In the genomic region with DNA sequence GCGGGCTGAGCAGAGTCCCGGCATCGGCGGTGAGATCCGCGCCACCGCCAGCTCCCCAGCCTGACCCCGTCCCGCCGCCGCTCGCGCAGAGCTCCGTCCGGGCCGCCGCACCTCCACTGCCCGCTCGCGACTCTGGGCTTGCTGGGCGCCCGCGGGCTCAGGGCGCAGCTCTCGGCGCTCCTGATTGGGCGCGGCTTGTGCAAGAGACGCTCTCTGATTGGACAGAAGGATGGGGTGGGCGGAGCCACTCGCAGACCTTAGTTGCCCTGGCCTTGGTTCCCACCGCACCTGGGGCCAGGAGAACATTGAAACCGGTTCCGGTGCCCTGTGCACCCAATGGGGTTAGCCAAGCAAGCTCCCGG, we compare ENCODE assay signal across 8 mouse cellular contexts. TPM values are rescaled to one million over a fixed set of nuclear protein-coding genes. Genes with fewer than 3 reads are reported as not detected.
DNase-seq lines count a peak whose midpoint lies in the region; ATAC-seq lines count a peak whose summit lies in the region.

No protein-coding gene starts in this region.

- DNase-seq in adrenal gland, adult (ENCODE audit: inconsistent age in 2 of 2, low spot score in 1 of 2), result peak; percentile 81 to 94
- DNase-seq in gastrocnemius, adult 18-20 months (ENCODE audit: low spot score), result peak; percentile 87
- peak; percentile 59 to 67 for DNase-seq in left cerebral cortex, adult 18-20 months (ENCODE audit: low spot score in 2 of 2)
- DNase-seq in lung, postnatal 36 days, result peak; percentile 84
- DNase-seq in retina, postnatal 1 day, result peak; percentile 93
- peak; percentile 83 to 86 for DNase-seq in thymus, postnatal 36 days

- peak overlapping the region; percentile 77 for H3K27ac ChIP-seq in hindbrain, embryonic 15.5 days (replicated peaks)

- WGBS in hindbrain, embryonic 15.5 days, result under 1% methylated on average over 35 of the region's 35 CpGs

- H3K4me3 ChIP-seq in hindbrain, embryonic 15.5 days, result peak overlapping the region; percentile 78

- peak overlapping the region; percentile 47 for H3K9ac ChIP-seq in hindbrain, embryonic 15.5 days

- H3K36me3 ChIP-seq in hindbrain, embryonic 15.5 days, result no peaks in the 10 kb centered on the region

- H3K4me2 ChIP-seq in hindbrain, embryonic 15.5 days, result peak overlapping the region; percentile 87

- peaks cover 25% of the 10 kb centered on the region for H3K4me1 ChIP-seq in hindbrain, embryonic 15.5 days (replicated peaks)

- H3K27me3 ChIP-seq in hindbrain, embryonic 15.5 days, result 0 out of 2 replicates have a peak, but pooled peaks cover 3% of the 10 kb centered on the region

- ATAC-seq in common myeloid progenitor, adult 5-6 weeks (replicated peaks; ENCODE audit: low read depth, poor library complexity, severe bottlenecking), result peak; percentile 95
- ATAC-seq in hindbrain, embryonic 15.5 days (ENCODE audit: low FRiP score, low read depth), result peak; percentile 92

- no peaks in the 10 kb centered on the region for H3K9me3 ChIP-seq in hindbrain, embryonic 15.5 days

RNA-seq across cellular contexts. Expression of gene Ston2, which starts 9.2 kb away (rescaled TPM):
- 1.8 and 3.0 TPM in 2 replicates for total RNA-seq in common myeloid progenitor, adult 5-6 weeks (2017)
- total RNA-seq in gastrocnemius, adult 18-20 months (2021), result 10 to 100 TPM; 69.6 to 75.4 TPM
- 6.7 and 7.1 TPM in 2 replicates for polyA plus RNA-seq in hindbrain, embryonic 15.5 days (2015; fragmentation: Nextera tagmentation; extraction: Ambion mirVana)
- total RNA-seq in left cerebral cortex, adult 18-20 months (2021), result 10 to 100 TPM; 18.0 to 18.8 TPM

Comparison
In these comparisons a context has a peak if more than half of its experiments do, and no peak if none do; other contexts are left out.
1. Peak in every context shown above with its lines: DNase-seq, ATAC-seq, H3K4me3 ChIP-seq and H3K27ac ChIP-seq.